Mouse (Mus musculus) adipose tissue, adult 10 weeks (tissue): ENCODE data around the gene Eif4e. TPM values are rescaled to one million over a fixed set of nuclear protein-coding genes. Genes with fewer than 3 reads are reported as not detected.

Source experiments
- polyA plus RNA-seq: library from polyadenylated mRNA; stranded (reverse); fragments of 350-450 nt; fragmentation: Illumina TruSeq; extraction: RNeasy Lipid Tissue Mini Kit (QIAGEN cat#74804); gene quantifications from one replicate; pipeline ENCODE4 v1.2.3, GENCODE M21; 2014; ENCODE audit warnings: low read depth, low replicate concordance

The Eif4e gene
- polyA plus RNA-seq = 106 TPM

DNA sequence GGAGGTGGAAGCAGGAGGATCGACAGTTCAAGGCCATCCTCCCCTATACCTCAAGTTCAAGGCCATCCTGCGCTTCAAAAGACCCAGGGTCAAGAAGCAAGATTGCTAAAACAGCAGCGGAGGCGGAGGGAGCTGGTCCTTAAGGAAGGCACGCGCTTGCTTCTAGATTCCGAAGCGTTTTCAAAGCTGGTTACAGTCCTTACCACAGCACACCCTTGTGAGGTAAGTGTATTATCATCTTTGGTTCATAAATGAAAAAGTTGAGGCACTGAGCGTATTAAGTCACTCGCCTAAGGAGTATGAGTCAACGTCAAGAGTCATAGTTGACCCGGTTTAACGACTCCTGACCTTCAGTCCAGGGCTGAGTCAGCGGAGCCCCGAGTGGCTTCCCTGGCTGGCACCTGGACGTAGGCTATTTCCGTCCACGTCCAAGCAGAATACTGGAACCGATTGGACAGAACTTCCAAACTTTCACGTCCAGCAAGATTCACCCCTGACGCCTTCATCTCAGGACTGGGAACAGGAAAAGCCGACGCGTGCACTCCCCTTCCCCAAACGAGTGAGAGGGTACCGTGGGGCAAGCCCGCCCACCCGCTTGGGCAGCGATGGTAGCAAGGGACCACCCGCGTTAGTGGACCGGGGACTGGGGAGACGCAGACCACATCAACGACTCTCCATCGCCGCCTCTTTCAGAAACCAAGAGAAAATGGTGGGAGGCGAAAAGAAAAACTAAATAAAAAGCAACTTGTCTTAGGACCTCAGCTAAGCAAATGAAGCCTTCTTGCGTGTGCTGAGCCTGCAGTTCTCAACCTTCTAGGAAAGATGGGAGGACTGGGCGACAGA, at the start of gene Eif4e:
Eif4e (plus strand) TSS at position 107 of the 843 bp plus-strand sequence.

DNA sequence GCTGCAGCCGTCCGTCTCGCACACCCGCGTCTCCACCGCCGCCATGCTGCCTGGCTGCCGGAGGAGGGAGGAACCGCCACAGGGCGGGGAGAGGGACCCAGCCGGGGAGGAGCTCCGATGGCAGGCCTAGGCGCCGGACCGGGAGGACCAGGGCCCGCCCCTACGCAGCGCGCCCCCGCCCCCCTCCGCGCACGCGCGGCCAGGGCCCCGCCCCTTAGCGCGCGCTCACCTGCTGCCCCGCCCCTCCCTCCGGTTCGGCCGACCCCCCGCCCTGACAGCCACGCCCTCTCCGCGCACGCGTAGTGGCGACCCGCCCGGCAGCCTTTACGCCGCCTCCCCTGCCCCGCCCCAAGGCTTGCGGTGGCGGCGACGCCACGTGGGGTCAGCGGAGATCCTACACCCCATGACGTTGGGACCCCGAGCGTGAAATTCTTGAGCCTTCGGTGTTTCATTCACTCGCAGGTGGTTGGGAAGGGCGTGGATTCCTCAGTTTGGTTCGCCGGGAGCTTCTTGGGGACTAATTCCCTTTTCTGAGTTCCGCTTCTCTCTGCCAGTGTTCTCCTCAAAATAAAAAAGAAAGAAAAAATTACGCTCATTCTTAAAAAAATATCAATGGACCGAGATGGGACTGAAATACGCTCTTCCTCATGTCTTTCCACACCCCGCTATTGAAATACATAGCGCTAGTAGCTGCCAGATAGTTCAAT, 36.5 kb upstream of the Eif4e start, which contains the start of gene Metap1:
Metap1 (minus strand) TSS at position 189 of the 707 bp plus-strand sequence.

Other genes starting within 250 kb of the Eif4e start
- not detected for gene Adh6a, start 212.9 kb upstream of the Eif4e start, polyA plus RNA-seq
- 3.7 TPM for gene Adh6b, start 184.4 kb upstream of the Eif4e start, polyA plus RNA-seq
- gene Adh4, start 110.7 kb upstream of the Eif4e start, polyA plus RNA-seq = 0.40 TPM
- gene Adh5, start 83.1 kb upstream of the Eif4e start, polyA plus RNA-seq = 187 TPM
- gene Metap1, start 36.7 kb upstream of the Eif4e start, polyA plus RNA-seq = 64.4 TPM
- gene Tspan5, start 216.0 kb downstream of the Eif4e start, polyA plus RNA-seq = 23.0 TPM